Mouse (Mus musculus): ENCODE results near the gene Actb. TPM values are rescaled to one million over a fixed set of nuclear protein-coding genes. Genes with fewer than 3 reads are reported as not detected.
"Not testable (repeated sequence)": the region's sequence is repeated elsewhere in the genome, so short reads cannot be mapped to it uniquely, and the experiment has no call there.

The Actb gene
- total RNA-seq, 2 experiments from 2014 or later = 5,289 to 5,459 TPM

- no peak for DNase-seq
- intact Hi-C loops (cut with DNase I) = no loop called here
Observed at GRCm38 (mm10) chr5:142903470-142904207, 2.9 kb downstream of the Actb start.

- DNase-seq = no peak
- intact Hi-C loops (cut with DNase I) = no loop called here
Observed at GRCm38 (mm10) chr5:142902506-142903314, 3.8 kb downstream of the Actb start.

GRCm38 (mm10) chr5:142901846-142902505, 4.6 kb downstream of the Actb start:
- DNase-seq = no peak
- intact Hi-C loops (cut with DNase I) = no loop called here

GRCm38 (mm10) chr5:142901355-142901802, 5.2 kb downstream of the Actb start:
- DNase-seq = no peak

GRCm38 (mm10) chr5:142900651-142901050, 5.9 kb downstream of the Actb start:
- intact Hi-C loops (cut with DNase I) = no loop called here
- no peak for DNase-seq

More at GRCm38 (mm10) chr5:142901355-142901802, 5.2 kb downstream of the Actb start:
- intact Hi-C loops (cut with DNase I) = no loop called here

- no peak for DNase-seq
- intact Hi-C loops (cut with DNase I) = no loop called here
Observed at GRCm38 (mm10) chr5:142899932-142900533, 6.5 kb downstream of the Actb start.

- intact Hi-C loops (cut with DNase I) = no loop called here
Observed at GRCm38 (mm10) chr5:142899057-142899601, 7.4 kb downstream of the Actb start.

GRCm38 (mm10) chr5:142898316-142898715, 8.2 kb downstream of the Actb start:
- intact Hi-C loops (cut with DNase I) = no loop called here
- no peak for DNase-seq

More at GRCm38 (mm10) chr5:142899057-142899601, 7.4 kb downstream of the Actb start:
- DNase-seq = no peak

- DNase-seq = no peak
- intact Hi-C loops (cut with DNase I) = no loop called here
Observed at GRCm38 (mm10) chr5:142897568-142898248, 8.8 kb downstream of the Actb start.

- DNase-seq = no peak
- intact Hi-C loops (cut with DNase I) = no loop called here
Observed at GRCm38 (mm10) chr5:142896713-142897112, 9.8 kb downstream of the Actb start.

- intact Hi-C loops (cut with DNase I) = no loop called here
- DNase-seq = no peak
Observed at GRCm38 (mm10) chr5:142896192-142896591, 10.4 kb downstream of the Actb start.

- intact Hi-C loops (cut with DNase I) = no loop called here
- DNase-seq = peak; percentile 93
Observed at GRCm38 (mm10) chr5:142894918-142895613, 11.5 kb downstream of the Actb start, which contains the start of gene Fbxl18. TSS of gene Fbxl18 (minus strand) at chr5:142895421.

- DNase-seq = no peak
- intact Hi-C loops (cut with DNase I) = no loop called here
Observed at GRCm38 (mm10) chr5:142891396-142891795, 15.2 kb downstream of the Actb start.

GRCm38 (mm10) chr5:142887533-142887932, 19.0 kb downstream of the Actb start:
- DNase-seq; intact Hi-C loops (cut with DNase I): not testable (repeated sequence)

GRCm38 (mm10) chr5:142886761-142887160, 19.8 kb downstream of the Actb start:
- intact Hi-C loops (cut with DNase I) = no loop called here

GRCm38 (mm10) chr5:142886181-142886580, 20.4 kb downstream of the Actb start:
- no peak for DNase-seq
- intact Hi-C loops (cut with DNase I) = no loop called here

More at GRCm38 (mm10) chr5:142886761-142887160, 19.8 kb downstream of the Actb start:
- no peak for DNase-seq

- no peak for DNase-seq
- intact Hi-C loops (cut with DNase I) = no loop called here
Observed at GRCm38 (mm10) chr5:142882471-142882870, 24.1 kb downstream of the Actb start.

- intact Hi-C loops (cut with DNase I) = no loop called here
- no peak for DNase-seq
Observed at GRCm38 (mm10) chr5:142881936-142882335, 24.6 kb downstream of the Actb start.
